Mouse (Mus musculus) limb, embryonic 12.5 days (tissue): ENCODE results near the gene Enox1. TPM values are rescaled to one million over a fixed set of nuclear protein-coding genes. Genes with fewer than 3 reads are reported as not detected.

Experiments
- ATAC-seq: fragments of 200-750 bp; cut with Nextera tagmentation; 2 replicates; pipeline ENCODE4 v1.8.0; 2017; ENCODE audit warnings: low read depth, moderate TSS enrichment; ENCODE audit not compliant: insufficient number of reproducible peaks, insufficient read depth, low FRiP score, low TSS enrichment
- H3K27ac ChIP-seq: fragments of 300-500 bp; sonication (generic); 2 replicates; pipeline ENCODE4 v1.5.1; 2016; ENCODE audit warnings: mild to moderate bottlenecking, moderate library complexity
- H3K27me3 ChIP-seq: fragments of 300-500 bp; sonication (generic); 2 replicates; pipeline ENCODE4 v1.6.1; 2016; ENCODE audit warnings: mild to moderate bottlenecking, moderate library complexity
- H3K36me3 ChIP-seq: fragments of 300-500 bp; sonication (generic); 2 replicates; pipeline ENCODE4 v1.6.1; 2016; ENCODE audit warnings: mild to moderate bottlenecking, moderate library complexity
- H3K4me1 ChIP-seq: fragments of 300-500 bp; sonication (generic); replicated peaks from 2 replicates; pipeline ENCODE4 v1.6.1; 2016
- H3K4me2 ChIP-seq: fragments of 300-500 bp; sonication (generic); 2 replicates; pipeline ENCODE4 v1.6.1; 2016; ENCODE audit warnings: mild to moderate bottlenecking, moderate library complexity
- H3K4me3 ChIP-seq: fragments of 300-500 bp; sonication (generic); replicated peaks from 2 replicates; pipeline ENCODE4 v1.5.1; 2016; ENCODE audit warnings: mild to moderate bottlenecking
- H3K9ac ChIP-seq: fragments of 300-500 bp; sonication (generic); replicated peaks from 2 replicates; pipeline ENCODE4 v1.6.1; 2016; ENCODE audit warnings: mild to moderate bottlenecking, moderate library complexity
- H3K9me3 ChIP-seq: fragments of 300-500 bp; sonication (generic); 2 replicates; pipeline ENCODE4 v1.6.1; 2016; ENCODE audit warnings: mild to moderate bottlenecking, moderate library complexity
- WGBS: fragments of 180-500 bp; shearing (Covaris S2); methylation state at CpG from one replicate; pipeline ENCODE4 v1.1.7; 2016; 5-methylcytosine and 5-hydroxymethylcytosine counted together
- polyA plus RNA-seq: library from polyadenylated mRNA; unstranded; fragments of >200 nt; fragmentation: Nextera tagmentation; extraction: Ambion mirVana; gene quantifications from 2 replicates; pipeline ENCODE4 v1.2.1, GENCODE M21; 2016

Enox1 gene
- polyA plus RNA-seq, 1 experiment from 2014 or later = 12.9 TPM

DNA sequence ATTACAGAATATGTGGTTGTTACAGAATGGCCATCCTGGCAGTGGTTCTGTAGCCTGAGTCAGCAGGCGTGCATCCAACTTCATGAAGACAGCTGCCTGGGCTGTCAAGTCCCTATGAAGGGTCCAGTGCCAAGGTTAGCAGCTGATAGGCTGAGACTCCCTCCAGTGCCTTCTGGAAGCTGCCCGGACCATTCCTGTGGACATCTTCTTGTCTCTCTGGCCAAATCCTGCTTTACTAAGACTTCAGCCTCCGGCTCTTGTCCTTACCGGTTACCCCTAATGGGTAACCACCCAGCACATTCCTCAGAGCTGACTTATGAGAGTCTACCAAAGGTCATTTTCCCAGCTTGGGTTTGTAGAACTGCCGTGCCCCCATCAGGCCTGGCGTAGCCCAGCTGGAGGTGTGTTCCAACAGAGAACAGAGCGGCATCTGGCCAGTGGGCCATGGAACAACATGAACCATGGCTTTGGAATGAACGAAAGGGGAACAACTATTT, 328.4 kb downstream of the Enox1 start:
- 0 out of 2 replicates have a peak, but pooled peaks cover 7% of the 10 kb centered on the region for H3K4me1 ChIP-seq

DNA sequence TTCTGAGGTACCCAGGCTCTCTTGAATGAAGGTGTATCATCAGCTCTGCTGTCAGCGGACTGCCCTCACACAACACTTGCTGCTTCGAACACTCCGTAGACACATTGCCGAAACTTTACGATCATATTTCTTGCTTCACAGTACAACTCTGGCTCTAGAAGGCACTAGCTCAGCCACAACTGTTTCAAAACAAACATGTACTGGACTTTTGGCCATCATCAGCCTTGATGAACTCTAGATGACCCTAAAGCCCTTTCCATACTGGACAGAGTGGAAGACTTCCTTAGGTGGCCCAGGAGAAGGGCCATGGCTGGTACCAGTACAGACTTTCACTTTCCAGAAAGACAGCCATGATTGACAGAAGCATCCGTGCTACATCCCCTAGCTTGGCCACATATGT, 334.1 kb downstream of the Enox1 start:
- no peak overlapping the region for H3K27ac ChIP-seq
- H3K9me3 ChIP-seq = no peaks in the 10 kb centered on the region
- 96% methylated on average over 6 of the region's 6 CpGs for WGBS
- H3K4me3 ChIP-seq = no peak overlapping the region
- H3K9ac ChIP-seq = no peak overlapping the region
- no peaks in the 10 kb centered on the region for H3K36me3 ChIP-seq
- no peak for ATAC-seq
- H3K27me3 ChIP-seq = no peaks in the 10 kb centered on the region
- no peak overlapping the region for H3K4me2 ChIP-seq
- H3K4me1 ChIP-seq = 0 out of 2 replicates have a peak, but pooled peaks cover 7% of the 10 kb centered on the region

More for the DNA sequence above, 328.4 kb downstream of the Enox1 start:
- WGBS = 87% methylated on average over 8 of the region's 8 CpGs
- Histone ChIP-seq H3K4me2 (no peak overlapping the region), H3K9ac (no peak overlapping the region), H3K27me3 (no peaks in the 10 kb centered on the region), H3K36me3 (no peaks in the 10 kb centered on the region), H3K27ac (no peak overlapping the region), H3K4me3 (no peak overlapping the region), H3K9me3 (no peaks in the 10 kb centered on the region)
- ATAC-seq = no peak

DNA sequence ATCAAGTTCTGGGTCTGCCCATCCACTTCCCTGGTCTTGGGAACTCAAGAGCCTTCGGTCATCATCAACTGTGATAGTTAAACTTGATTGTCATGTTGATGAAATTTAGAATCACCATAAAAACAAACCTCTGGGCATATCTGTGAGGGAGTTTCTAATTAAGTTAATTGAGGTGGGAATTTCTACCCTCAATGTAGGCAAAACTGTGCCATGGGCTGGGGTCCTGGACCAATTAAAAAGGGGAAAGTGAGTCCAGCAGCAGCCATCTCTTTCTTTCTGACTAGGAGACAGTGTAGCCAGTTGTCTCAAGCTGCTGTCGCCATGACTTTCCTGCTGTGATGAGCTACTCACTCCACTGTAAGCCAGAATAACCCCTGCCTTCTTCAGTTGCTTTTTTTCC, 335.2 kb downstream of the Enox1 start:
- ATAC-seq = no peak
- no peaks in the 10 kb centered on the region for H3K36me3 ChIP-seq
- H3K4me1 ChIP-seq = 0 out of 2 replicates have a peak, but pooled peaks cover 7% of the 10 kb centered on the region
- no peak overlapping the region for H3K4me3 ChIP-seq
- 86% methylated on average over 2 of the region's 2 CpGs for WGBS
- H3K27ac ChIP-seq = no peak overlapping the region
- H3K9me3 ChIP-seq = no peaks in the 10 kb centered on the region
- no peak overlapping the region for H3K4me2 ChIP-seq
- no peak overlapping the region for H3K9ac ChIP-seq
- H3K27me3 ChIP-seq = no peaks in the 10 kb centered on the region

DNA sequence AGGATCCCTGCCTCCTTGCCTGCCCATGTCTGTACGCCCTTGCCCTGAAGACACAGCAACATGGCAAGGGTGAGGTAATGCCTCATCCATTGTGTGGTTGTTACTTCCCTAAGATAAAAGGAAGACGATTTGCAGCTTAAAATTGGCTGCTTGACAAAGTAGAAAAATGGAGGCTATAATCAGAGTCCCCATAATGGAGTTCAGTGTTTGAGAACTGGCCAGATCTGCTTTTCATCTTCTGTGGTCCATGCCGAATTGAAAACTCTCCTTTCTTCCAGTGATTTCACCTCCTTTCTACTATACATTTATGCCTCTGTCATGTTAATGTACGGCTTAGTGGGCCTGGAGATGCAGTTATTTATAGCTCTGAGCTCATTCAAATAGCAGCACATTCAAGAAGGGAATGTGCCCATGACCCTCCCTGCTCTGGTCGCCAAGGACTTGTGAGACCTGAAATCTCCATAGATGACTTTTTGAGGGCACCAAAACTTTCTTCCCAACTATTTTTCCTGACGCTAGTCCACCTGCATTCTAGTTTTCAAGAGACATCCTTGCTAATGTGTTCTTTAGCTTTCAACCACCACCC, 343.5 kb downstream of the Enox1 start:
- Histone ChIP-seq H3K27ac (no peak overlapping the region), H3K36me3 (no peaks in the 10 kb centered on the region), H3K9me3 (no peaks in the 10 kb centered on the region), H3K9ac (no peak overlapping the region), H3K4me1 (no peaks in the 10 kb centered on the region), H3K4me3 (no peak overlapping the region), H3K27me3 (no peaks in the 10 kb centered on the region), H3K4me2 (no peak overlapping the region)
- 74% methylated on average over 6 of the region's 6 CpGs for WGBS
- no peak for ATAC-seq

- Histone ChIP-seq H3K9me3 (no peaks in the 10 kb centered on the region), H3K27me3 (no peaks in the 10 kb centered on the region), H3K27ac (no peak overlapping the region), H3K4me1 (no peaks in the 10 kb centered on the region), H3K4me2 (no peak overlapping the region), H3K4me3 (no peak overlapping the region), H3K9ac (no peak overlapping the region), H3K36me3 (no peaks in the 10 kb centered on the region)
- WGBS = 71% methylated on average over 12 of the region's 12 CpGs
- no peak for ATAC-seq
These were observed 348.0 kb downstream of the Enox1 start for GRCm38 (mm10) chr14:77504458-77505135.

DNA sequence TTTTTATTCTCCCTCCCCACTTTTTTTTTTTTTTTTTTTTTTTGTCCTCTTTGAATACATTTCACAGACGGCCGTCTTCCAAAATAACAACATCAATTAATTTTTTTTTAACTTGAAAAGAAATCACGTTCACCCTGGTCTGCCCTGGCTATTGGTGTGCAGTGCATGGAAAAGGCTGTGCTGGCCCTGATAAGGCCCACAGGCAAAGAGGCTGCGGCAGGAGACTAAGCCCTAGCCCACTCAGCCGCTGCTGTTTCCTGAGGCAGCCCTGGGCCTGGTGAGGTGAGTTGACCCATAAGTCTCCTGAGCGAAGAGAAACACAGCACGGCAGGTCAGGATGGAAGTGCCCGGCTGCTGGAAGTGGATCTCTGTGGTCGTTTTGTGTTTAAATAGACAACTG, 349.8 kb downstream of the Enox1 start:
- 70% methylated on average over 9 of the region's 9 CpGs for WGBS
- no peaks in the 10 kb centered on the region for H3K9me3 ChIP-seq
- no peak overlapping the region for H3K9ac ChIP-seq

GRCm38 (mm10) chr14:77508036-77508435, 351.5 kb downstream of the Enox1 start:
- Histone ChIP-seq H3K4me2 (no peak overlapping the region), H3K4me1 (no peaks in the 10 kb centered on the region), H3K36me3 (no peaks in the 10 kb centered on the region), H3K27ac (no peak overlapping the region), H3K9me3 (no peaks in the 10 kb centered on the region), H3K27me3 (no peaks in the 10 kb centered on the region), H3K4me3 (no peak overlapping the region), H3K9ac (no peak overlapping the region)
- 81% methylated on average over 12 of the region's 12 CpGs for WGBS
- no peak for ATAC-seq

More for the DNA sequence above, 349.8 kb downstream of the Enox1 start:
- Histone ChIP-seq H3K4me3 (no peak overlapping the region), H3K4me1 (no peaks in the 10 kb centered on the region), H3K27ac (no peak overlapping the region), H3K36me3 (no peaks in the 10 kb centered on the region), H3K27me3 (no peaks in the 10 kb centered on the region), H3K4me2 (no peak overlapping the region)
- no peak for ATAC-seq

DNA sequence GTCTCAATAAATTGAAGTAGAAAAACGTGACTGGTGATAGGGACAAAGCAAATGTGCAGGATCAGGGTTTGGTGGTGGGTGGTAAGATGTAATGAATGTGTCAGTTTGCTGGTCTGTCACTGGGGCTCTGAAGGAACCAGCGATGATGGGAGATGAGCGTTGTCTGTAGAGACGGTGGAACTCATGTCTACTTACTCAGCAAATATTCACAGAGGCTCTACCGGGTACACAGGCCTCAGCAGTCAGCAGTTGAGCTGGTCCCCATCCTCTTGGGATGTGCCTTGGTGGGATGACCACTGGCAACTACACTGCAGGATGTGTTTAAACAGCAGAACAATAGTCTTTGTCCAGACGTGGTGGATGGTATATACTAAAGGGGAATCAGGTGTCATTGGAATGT, 352.5 kb downstream of the Enox1 start:
- no peaks in the 10 kb centered on the region for H3K27me3 ChIP-seq
- ATAC-seq = no peak

GRCm38 (mm10) chr14:77509924-77510323, 353.4 kb downstream of the Enox1 start:
- Histone ChIP-seq H3K9ac (no peak overlapping the region), H3K4me1 (no peaks in the 10 kb centered on the region), H3K4me2 (no peak overlapping the region), H3K27me3 (no peaks in the 10 kb centered on the region), H3K4me3 (no peak overlapping the region), H3K9me3 (no peaks in the 10 kb centered on the region), H3K36me3 (no peaks in the 10 kb centered on the region), H3K27ac (no peak overlapping the region)
- no peak for ATAC-seq
- WGBS = 54% methylated on average over 3 of the region's 3 CpGs

More for the DNA sequence above, 352.5 kb downstream of the Enox1 start:
- no peak overlapping the region for H3K4me2 ChIP-seq
- 83% methylated on average over 6 of the region's 6 CpGs for WGBS
- H3K9me3 ChIP-seq = no peaks in the 10 kb centered on the region
- H3K27ac ChIP-seq = no peak overlapping the region
- no peaks in the 10 kb centered on the region for H3K36me3 ChIP-seq
- H3K4me1 ChIP-seq = no peaks in the 10 kb centered on the region
- no peak overlapping the region for H3K4me3 ChIP-seq
- no peak overlapping the region for H3K9ac ChIP-seq

- Histone ChIP-seq H3K4me2 (no peak overlapping the region), H3K9ac (no peak overlapping the region), H3K4me1 (no peaks in the 10 kb centered on the region), H3K27me3 (no peaks in the 10 kb centered on the region), H3K9me3 (no peaks in the 10 kb centered on the region), H3K4me3 (no peak overlapping the region), H3K36me3 (no peaks in the 10 kb centered on the region), H3K27ac (no peak overlapping the region)
- WGBS = 74% methylated on average over 7 of the region's 7 CpGs
- ATAC-seq = no peak
These were observed 354.7 kb downstream of the Enox1 start for GRCm38 (mm10) chr14:77511137-77511870.

- H3K4me2 ChIP-seq = no peak overlapping the region
- no peak overlapping the region for H3K9ac ChIP-seq
- no peak overlapping the region for H3K27ac ChIP-seq
- no peaks in the 10 kb centered on the region for H3K36me3 ChIP-seq
- 68% methylated on average over 4 of the region's 4 CpGs for WGBS
- H3K27me3 ChIP-seq = no peaks in the 10 kb centered on the region
- H3K4me1 ChIP-seq = no peaks in the 10 kb centered on the region
- ATAC-seq = no peak
- no peaks in the 10 kb centered on the region for H3K9me3 ChIP-seq
- no peak overlapping the region for H3K4me3 ChIP-seq
These were observed 361.5 kb downstream of the Enox1 start for GRCm38 (mm10) chr14:77518017-77518416.
